Mouse (Mus musculus): ENCODE results near the gene Tnfrsf14.

- no peak for TF ChIP-seq ZC3H11A (IDR thresholded peaks at IDR 0.05; ENCODE audit: borderline replicate concordance, low read depth, low read length)
- TF ChIP-seq MAFK (IDR thresholded peaks at IDR 0.05; ENCODE audit: insufficient read depth, low read depth, low read length): no peak
- TF ChIP-seq ZNF384 (IDR thresholded peaks at IDR 0.05; ENCODE audit: low read depth, low read length): no peak
Measured at GRCm38 (mm10) chr4:154926969-154927898, 1.1 kb downstream of the Tnfrsf14 start.

All from ES-E14 (cell line).